Mouse (Mus musculus) midbrain, postnatal 0 days (tissue): ENCODE measurements at regions not wholly inside any gene's neighbourhood (a gene's known extent, or its start where the extent isn't known, plus 50 kb on each side); places are given as distances from the start of the nearest gene placed in this dataset.

ENCODE experiments used
- ATAC-seq: fragments of 200-750 bp; cut with Nextera tagmentation; 2 replicates; pipeline ENCODE4 v1.8.0; 2017; ENCODE audit warnings: moderate number of reproducible peaks, mild to moderate bottlenecking, moderate TSS enrichment, moderate library complexity; ENCODE audit not compliant: low FRiP score
- DNase-seq: peaks from one replicate; pipeline ENCODE4 v3.0.0-alpha.2; 2015; ENCODE audit warnings: low spot score
- H3K27ac ChIP-seq: fragments of 300-500 bp; sonication (generic); 2 replicates; pipeline ENCODE4 v1.5.1; 2014; ENCODE audit warnings: low read depth, mild to moderate bottlenecking, low read length, mixed read lengths
- H3K27me3 ChIP-seq: fragments of 300-500 bp; sonication (generic); 2 replicates; pipeline ENCODE4 v1.6.1; 2014; ENCODE audit warnings: low read length, control low read depth, mixed read lengths; ENCODE audit not compliant: insufficient read depth
- H3K36me3 ChIP-seq: fragments of 300-500 bp; sonication (generic); 2 replicates; pipeline ENCODE4 v1.6.1; 2014; ENCODE audit warnings: low read length, control low read depth, mixed read lengths; ENCODE audit not compliant: insufficient read depth
- H3K4me1 ChIP-seq: fragments of 300-500 bp; sonication (generic); 2 replicates; pipeline ENCODE4 v1.6.1; 2014; ENCODE audit warnings: mild to moderate bottlenecking, control low read depth, antibody characterized with exemption, low read length, mixed read lengths; ENCODE audit not compliant: insufficient read depth
- H3K4me2 ChIP-seq: fragments of 300-500 bp; sonication (generic); 2 replicates; pipeline ENCODE4 v1.6.1; 2014; ENCODE audit warnings: low read depth, mild to moderate bottlenecking, low read length, mixed read lengths; ENCODE audit not compliant: poor library complexity, severe bottlenecking
- H3K4me3 ChIP-seq: fragments of 300-500 bp; sonication (generic); 2 replicates; pipeline ENCODE4 v1.5.1; 2014; ENCODE audit warnings: low read depth, mild to moderate bottlenecking, low read length, moderate library complexity
- H3K9ac ChIP-seq: fragments of 300-500 bp; sonication (generic); replicated peaks from 2 replicates; pipeline ENCODE4 v1.6.1; 2014; ENCODE audit warnings: mild to moderate bottlenecking, low read length, moderate library complexity, mixed read lengths; ENCODE audit not compliant: poor library complexity, severe bottlenecking
- H3K9me3 ChIP-seq: fragments of 300-500 bp; sonication (generic); 2 replicates; pipeline ENCODE4 v1.6.1; 2016; ENCODE audit warnings: low read length, control low read depth
- CTCF ChIP-seq: IDR thresholded peaks from 2 replicates; pipeline ENCODE4 v1.5.1; 2016; ENCODE audit warnings: antibody characterized with exemption, mild to moderate bottlenecking
- WGBS: fragments of 180-500 bp; shearing (Covaris S2); extraction: QIAGEN DNeasy Blood & Tissue Kit; methylation state at CpG from one replicate; pipeline ENCODE4 v1.1.7; 2014; 5-methylcytosine and 5-hydroxymethylcytosine counted together

DNA sequence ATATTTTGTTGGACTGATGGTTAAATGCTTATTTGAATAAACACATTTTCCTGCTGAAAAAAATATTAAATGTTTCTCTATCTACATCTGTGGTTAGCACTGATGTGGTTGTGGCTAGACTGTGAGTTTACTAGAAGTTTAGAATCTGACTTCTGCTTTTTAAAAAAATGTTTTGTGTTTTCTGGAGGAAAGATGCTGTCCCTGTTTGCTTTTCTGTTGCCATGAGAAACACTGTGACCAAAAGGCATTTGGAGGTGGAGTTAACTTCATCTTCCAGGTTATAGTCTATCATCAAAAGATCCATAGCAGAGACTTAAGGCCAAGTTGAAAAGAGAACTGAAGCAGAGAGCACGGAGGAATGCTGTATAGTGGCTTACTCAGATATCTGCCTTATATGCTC lies 594.4 kb downstream of the Ofcc1 start:
- no peak overlapping the region for H3K4me3 ChIP-seq
- H3K9ac ChIP-seq: no peak overlapping the region
- TF ChIP-seq CTCF: no peak
- 80% methylated on average over 1 of the region's 1 CpGs for WGBS
- no peaks in the 10 kb centered on the region for H3K4me1 ChIP-seq
- no peaks in the 10 kb centered on the region for H3K27me3 ChIP-seq
- no peak overlapping the region for H3K27ac ChIP-seq
- no peaks in the 10 kb centered on the region for H3K9me3 ChIP-seq
- ATAC-seq: no peak
- no peak overlapping the region for H3K4me2 ChIP-seq
- no peak for DNase-seq
- H3K36me3 ChIP-seq: no peaks in the 10 kb centered on the region
